Mouse (Mus musculus): ENCODE results near the gene Miip. TPM values are rescaled to one million over a fixed set of nuclear protein-coding genes. Genes with fewer than 3 reads are reported as not detected.

The Miip gene
- total RNA-seq (2014; rRNA removed) (33.5 and 34.3 TPM in 2 replicates), polyA plus RNA-seq (2015; fragmentation: Nextera tagmentation; extraction: Ambion mirVana) (35.1 and 36.0 TPM in 2 replicates)

GRCm38 (mm10) chr4:147868450-147869031 lies at the start of gene Miip, which contains the start of gene Fv1:
Miip (minus strand) TSS chr4:147868816.
Fv1 (plus strand) TSS chr4:147868979.
- Histone ChIP-seq H3K4me3 (ENCODE audit: low read length) (peak within 1 kb of the TSS; percentile 58), H3K9ac (replicated peaks; ENCODE audit: low read length) (peak within 1 kb of the TSS; percentile 60), H3K4me1 (ENCODE audit: insufficient read depth, low read length) (peaks cover 16% of the 10 kb centered on the region), H3K27me3 (ENCODE audit: insufficient read depth, low read length) (no peaks in the 10 kb centered on the region), H3K27ac (peak within 1 kb of the TSS; percentile 80), H3K9me3 (ENCODE audit: low read length) (no peaks in the 10 kb centered on the region), H3K4me2 (ENCODE audit: low read depth, low read length) (peak within 1 kb of the TSS; percentile 86), H3K36me3 (ENCODE audit: insufficient read depth, low read length) (peaks cover 12% of the 10 kb centered on the region; the same call in 1 of the 2 replicates)
- TF ChIP-seq CTCF (IDR thresholded peaks at IDR 0.05; ENCODE audit: low read depth), result 0 out of 2 replicates have a peak, but pooled peaks have one; percentile 36
- ATAC-seq (peak; percentile 98), DNase-seq (ENCODE audit: low spot score) (peak; percentile 98)
- under 1% methylated on average over 30 of the region's 30 CpGs for WGBS

DNA sequence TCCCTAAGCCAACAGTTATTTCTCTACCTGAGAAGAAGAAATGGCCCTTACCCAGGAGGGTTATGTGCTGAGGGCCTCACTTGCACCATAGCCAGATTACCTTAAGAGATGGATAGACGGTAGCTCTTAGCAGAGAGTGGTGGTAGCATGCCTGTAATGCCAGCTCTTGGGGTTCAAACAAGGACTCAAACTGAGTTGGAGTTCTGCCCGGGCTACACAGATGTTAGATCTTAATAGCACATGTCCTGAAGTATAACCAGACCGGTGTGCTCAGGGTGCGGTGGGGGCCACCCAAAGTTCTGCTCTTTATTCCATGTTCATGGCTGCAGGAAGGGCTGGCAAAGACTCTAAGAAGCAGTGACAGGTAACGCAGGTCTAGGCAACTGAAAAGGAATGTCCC lies 40.9 kb upstream of the Miip start:
- TF ChIP-seq CTCF (IDR thresholded peaks at IDR 0.05; ENCODE audit: low read depth), result no peak
- WGBS, result 83% methylated on average over 5 of the region's 5 CpGs
- Histone ChIP-seq H3K4me1 (ENCODE audit: insufficient read depth, low read length) (no peaks in the 10 kb centered on the region), H3K27ac (no peak overlapping the region), H3K27me3 (ENCODE audit: insufficient read depth, low read length) (no peaks in the 10 kb centered on the region), H3K9me3 (ENCODE audit: low read length) (no peaks in the 10 kb centered on the region), H3K9ac (replicated peaks; ENCODE audit: low read length) (no peak overlapping the region), H3K4me3 (ENCODE audit: low read length) (no peak overlapping the region), H3K4me2 (ENCODE audit: low read depth, low read length) (no peak overlapping the region), H3K36me3 (ENCODE audit: insufficient read depth, low read length) (no peaks in the 10 kb centered on the region)
- DNase-seq (ENCODE audit: low spot score) (no peak), ATAC-seq (no peak)

GRCm38 (mm10) chr4:147906230-147906629 lies 37.6 kb upstream of the Miip start:
- DNase-seq (ENCODE audit: low spot score) (no peak), ATAC-seq (no peak)
- Histone ChIP-seq H3K36me3 (ENCODE audit: insufficient read depth, low read length) (0 out of 2 replicates have a peak, but pooled peaks cover 4% of the 10 kb centered on the region), H3K4me3 (ENCODE audit: low read length) (no peak overlapping the region), H3K4me1 (ENCODE audit: insufficient read depth, low read length) (peaks cover 10% of the 10 kb centered on the region; the same call in 1 of the 2 replicates), H3K9me3 (ENCODE audit: low read length) (no peaks in the 10 kb centered on the region), H3K9ac (replicated peaks; ENCODE audit: low read length) (no peak overlapping the region), H3K4me2 (ENCODE audit: low read depth, low read length) (no peak overlapping the region), H3K27ac (no peak overlapping the region), H3K27me3 (ENCODE audit: insufficient read depth, low read length) (no peaks in the 10 kb centered on the region)
- TF ChIP-seq CTCF (IDR thresholded peaks at IDR 0.05; ENCODE audit: low read depth), result no peak
- 85% methylated on average over 5 of the region's 5 CpGs for WGBS

DNA sequence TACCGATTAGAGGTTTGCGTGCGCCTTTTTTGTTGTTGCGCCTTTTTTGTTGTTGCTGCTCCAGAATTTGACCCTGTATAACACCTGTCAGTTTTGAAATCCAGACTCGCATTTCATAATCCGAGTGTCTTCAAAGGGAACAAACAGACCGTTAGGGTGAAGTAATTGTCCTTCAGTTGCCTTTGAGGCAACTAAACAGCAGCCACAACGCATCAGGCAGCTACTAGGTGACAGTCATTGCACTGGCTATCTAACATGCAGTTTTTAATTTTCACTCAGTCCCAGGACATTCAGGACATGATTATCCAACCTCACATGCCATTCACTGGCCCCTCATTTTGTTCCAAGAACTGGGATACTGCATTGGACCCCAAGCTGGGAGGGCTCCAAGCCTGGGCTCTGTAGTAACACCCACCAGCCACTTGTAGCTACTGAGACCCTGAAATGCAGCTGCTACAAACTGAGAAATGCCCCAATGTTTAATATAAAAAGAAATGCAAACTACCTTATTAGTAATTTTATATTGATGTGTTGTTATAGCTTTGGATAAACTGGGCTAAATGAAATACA lies 36.6 kb upstream of the Miip start:
- H3K9me3 ChIP-seq (ENCODE audit: low read length), result no peaks in the 10 kb centered on the region
- no peaks in the 10 kb centered on the region for H3K27me3 ChIP-seq (ENCODE audit: insufficient read depth, low read length)
- peak overlapping the region; percentile 75 for H3K9ac ChIP-seq (replicated peaks; ENCODE audit: low read length)
- peaks cover 10% of the 10 kb centered on the region; the same call in 1 of the 2 replicates for H3K4me1 ChIP-seq (ENCODE audit: insufficient read depth, low read length)
- DNase-seq (ENCODE audit: low spot score), result peak; percentile 42
- 0 out of 2 replicates have a peak, but pooled peaks cover 10% of the 10 kb centered on the region for H3K36me3 ChIP-seq (ENCODE audit: insufficient read depth, low read length)
- TF ChIP-seq CTCF (IDR thresholded peaks at IDR 0.05; ENCODE audit: low read depth), result peak; percentile 34; the same call in 1 of the 2 replicates
- under 1% methylated on average over 8 of the region's 8 CpGs for WGBS
- peak overlapping the region; percentile 88 for H3K27ac ChIP-seq
- peak overlapping the region; percentile 72 for H3K4me2 ChIP-seq (ENCODE audit: low read depth, low read length)
- peak overlapping the region; percentile 88 for H3K4me3 ChIP-seq (ENCODE audit: low read length)
- peak; percentile 33 for ATAC-seq

DNA sequence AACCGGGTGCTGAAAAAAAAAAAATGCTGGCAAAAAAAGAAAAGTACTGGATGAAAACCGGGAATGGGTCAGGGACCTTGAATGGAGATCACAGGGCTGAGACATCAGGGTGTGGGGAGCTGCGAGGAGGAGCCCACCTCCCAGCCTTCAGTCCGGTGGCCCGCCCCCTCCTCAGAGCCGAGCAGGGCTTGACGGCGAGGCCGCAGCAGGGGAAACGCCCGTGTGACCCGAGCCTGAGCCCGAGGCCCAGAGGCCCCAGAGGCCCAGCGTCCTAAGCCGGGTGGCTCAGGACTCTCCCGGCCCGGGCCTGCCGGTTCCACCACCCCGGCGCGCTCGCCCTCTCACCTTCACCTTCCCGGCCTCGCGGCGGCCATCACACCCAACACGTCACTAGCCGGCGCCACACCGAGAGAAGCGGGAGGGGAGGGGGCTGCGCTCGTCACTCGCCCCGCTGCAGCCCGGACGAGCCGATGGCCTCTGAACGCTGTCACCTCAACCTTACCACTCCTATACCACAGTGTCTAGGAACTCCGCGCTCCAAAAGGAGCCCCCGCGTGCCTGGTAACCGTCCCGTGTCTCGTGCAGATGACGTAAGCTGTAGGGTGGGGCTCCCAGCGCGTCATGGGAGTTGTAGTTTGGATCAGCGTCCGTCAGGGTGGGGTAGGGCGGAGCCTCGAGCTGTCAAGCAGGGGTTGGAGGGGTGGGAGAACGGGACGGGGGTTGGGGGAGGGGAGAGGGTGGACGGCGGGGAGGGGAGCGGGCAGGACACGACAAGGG lies 35.9 kb upstream of the Miip start, which contains the start of gene Mfn2:
Gene Mfn2 (minus strand): TSS at position 392 of the 777 bp plus-strand sequence.
- peak; percentile 96 for ATAC-seq
- H3K4me1 ChIP-seq (ENCODE audit: insufficient read depth, low read length), result peaks cover 10% of the 10 kb centered on the region; the same call in 1 of the 2 replicates
- H3K9ac ChIP-seq (replicated peaks; ENCODE audit: low read length), result peak within 1 kb of the TSS; percentile 75
- under 1% methylated on average over 48 of the region's 59 CpGs for WGBS
- no peak for TF ChIP-seq CTCF (IDR thresholded peaks at IDR 0.05; ENCODE audit: low read depth)
- H3K9me3 ChIP-seq (ENCODE audit: low read length), result no peaks in the 10 kb centered on the region
- H3K4me2 ChIP-seq (ENCODE audit: low read depth, low read length), result peak within 1 kb of the TSS; percentile 72
- H3K36me3 ChIP-seq (ENCODE audit: insufficient read depth, low read length), result peaks cover 17% of the 10 kb centered on the region; the same call in 1 of the 2 replicates
- no peaks in the 10 kb centered on the region for H3K27me3 ChIP-seq (ENCODE audit: insufficient read depth, low read length)
- peak within 1 kb of the TSS; percentile 88 for H3K4me3 ChIP-seq (ENCODE audit: low read length)
- DNase-seq (ENCODE audit: low spot score), result peak; percentile 95
- H3K27ac ChIP-seq, result peak within 1 kb of the TSS; percentile 88

- peaks cover 22% of the 10 kb centered on the region for H3K36me3 ChIP-seq (ENCODE audit: insufficient read depth, low read length)
- H3K27me3 ChIP-seq (ENCODE audit: insufficient read depth, low read length), result no peaks in the 10 kb centered on the region
- WGBS, result 80% methylated on average over 3 of the region's 3 CpGs
- no peak for ATAC-seq
- peak overlapping the region; percentile 75; the same call in 1 of the 2 replicates for H3K9ac ChIP-seq (replicated peaks; ENCODE audit: low read length)
- no peaks in the 10 kb centered on the region for H3K9me3 ChIP-seq (ENCODE audit: low read length)
- H3K27ac ChIP-seq, result peak overlapping the region; percentile 88; the same call in 1 of the 2 replicates
- no peak for DNase-seq (ENCODE audit: low spot score)
- no peak for TF ChIP-seq CTCF (IDR thresholded peaks at IDR 0.05; ENCODE audit: low read depth)
- peak overlapping the region; percentile 72 for H3K4me2 ChIP-seq (ENCODE audit: low read depth, low read length)
- peak overlapping the region; percentile 88 for H3K4me3 ChIP-seq (ENCODE audit: low read length)
- peaks cover 10% of the 10 kb centered on the region; the same call in 1 of the 2 replicates for H3K4me1 ChIP-seq (ENCODE audit: insufficient read depth, low read length)
These were observed 35.0 kb upstream of the Miip start for GRCm38 (mm10) chr4:147903601-147904000.
